Comparison of ENCODE assay signal across 17 mouse cellular contexts in the genomic region with DNA sequence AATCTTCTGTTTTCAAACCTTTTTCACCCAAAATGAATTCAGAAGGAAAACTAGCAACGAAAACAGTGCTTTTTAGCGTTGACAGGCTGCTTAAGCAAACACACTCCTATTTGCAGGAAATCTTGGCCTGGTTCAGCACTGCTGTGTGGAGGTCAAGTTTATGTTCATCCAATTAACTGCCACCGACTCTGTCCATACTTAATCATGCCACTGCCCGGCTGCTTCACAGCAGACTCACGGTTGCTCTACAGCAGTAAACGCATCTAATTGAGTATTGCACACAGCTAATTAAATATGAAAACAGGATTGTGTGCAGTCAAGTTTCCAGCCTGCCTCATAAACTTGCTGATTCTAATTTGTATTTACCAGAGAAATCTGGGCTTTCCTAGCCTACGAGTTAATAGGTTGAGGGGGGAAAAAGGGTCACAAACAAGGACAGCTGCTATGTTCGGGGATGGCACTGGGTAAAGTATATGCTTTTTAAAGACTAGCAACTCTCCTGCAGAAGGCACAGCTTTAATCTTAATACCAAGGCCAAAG.
DNase-seq lines count a peak whose midpoint lies in the region; ATAC-seq and TF ChIP-seq lines count a peak whose summit lies in the region.
"Had no signal": no experiment of that assay in that cellular context is flagged by ENCODE, and none has a peak within 500 bp of the region (broad histone marks: within the 10 kb centered on the region; RNA-seq: fewer than 3 reads in every experiment).

No protein-coding gene starts in this region.

- peak overlapping the region; percentile 21; the same call in 1 of the 2 replicates for H3K4me2 ChIP-seq in hindbrain, embryonic 12.5 days (replicated peaks)
- no peak overlapping the region for H3K4me2 ChIP-seq in hindbrain, embryonic 11.5 days (replicated peaks; ENCODE audit: low read depth, low read length)
- peak overlapping the region; percentile 31; the same call in 1 of the 2 replicates for H3K4me2 ChIP-seq in midbrain, embryonic 15.5 days
- H3K4me2 ChIP-seq in forebrain, embryonic 11.5 days (ENCODE audit: low read depth, low read length, severe bottlenecking) = no peak overlapping the region
- H3K4me2 ChIP-seq: heart, embryonic 12.5 days; liver, embryonic 11.5 days; lung, embryonic 15.5 days; stomach, embryonic 15.5 days had no signal

- 0 out of 2 replicates have a peak, but pooled peaks cover 3% of the 10 kb centered on the region for H3K36me3 ChIP-seq in hindbrain, embryonic 12.5 days
- H3K36me3 ChIP-seq in hindbrain, embryonic 11.5 days (ENCODE audit: control insufficient read depth, insufficient read depth, low read length) = no peaks in the 10 kb centered on the region
- no peaks in the 10 kb centered on the region for H3K36me3 ChIP-seq in midbrain, embryonic 15.5 days (replicated peaks)
- H3K36me3 ChIP-seq in forebrain, embryonic 11.5 days (ENCODE audit: control insufficient read depth, insufficient read depth, low read length) = no peaks in the 10 kb centered on the region
- H3K36me3 ChIP-seq: heart, embryonic 12.5 days; lung, embryonic 15.5 days; stomach, embryonic 15.5 days had no signal

- intact Hi-C loops in heart, postnatal 36 days (cut with DNase I) = no loop called here

- no peak overlapping the region for H3K9ac ChIP-seq in hindbrain, embryonic 12.5 days
- no peak overlapping the region for H3K9ac ChIP-seq in hindbrain, embryonic 11.5 days (ENCODE audit: low read depth, low read length)
- H3K9ac ChIP-seq in midbrain, embryonic 15.5 days = no peak overlapping the region
- H3K9ac ChIP-seq in forebrain, embryonic 11.5 days (ENCODE audit: low read length) = no peak overlapping the region
- H3K9ac ChIP-seq: heart, embryonic 12.5 days; lung, embryonic 15.5 days; stomach, embryonic 15.5 days had no signal

- ATAC-seq in hindbrain, embryonic 12.5 days (ENCODE audit: low FRiP score) = no peak
- ATAC-seq in hindbrain, embryonic 11.5 days (ENCODE audit: low FRiP score) = no peak
- no peak for ATAC-seq in midbrain, embryonic 15.5 days (replicated peaks)
- ATAC-seq in forebrain, embryonic 11.5 days (replicated peaks; ENCODE audit: low FRiP score) = no peak
- ATAC-seq: intestine, postnatal 0 days had no signal

- no peak overlapping the region for H3K4me3 ChIP-seq in hindbrain, embryonic 12.5 days
- H3K4me3 ChIP-seq in hindbrain, embryonic 11.5 days (ENCODE audit: low read depth, low read length) = no peak overlapping the region
- H3K4me3 ChIP-seq in midbrain, embryonic 15.5 days = no peak overlapping the region
- H3K4me3 ChIP-seq in forebrain, embryonic 11.5 days (ENCODE audit: low read depth, low read length) = no peak overlapping the region
- H3K4me3 ChIP-seq: heart, embryonic 12.5 days; lung, embryonic 15.5 days; stomach, embryonic 15.5 days had no signal

- no peaks in the 10 kb centered on the region for H3K27me3 ChIP-seq in hindbrain, embryonic 12.5 days
- no peaks in the 10 kb centered on the region for H3K27me3 ChIP-seq in hindbrain, embryonic 11.5 days (ENCODE audit: control insufficient read depth, insufficient read depth, low read length)
- H3K27me3 ChIP-seq in midbrain, embryonic 15.5 days (replicated peaks) = no peaks in the 10 kb centered on the region
- H3K27me3 ChIP-seq in forebrain, embryonic 11.5 days (ENCODE audit: control insufficient read depth, insufficient read depth, low read length) = no peaks in the 10 kb centered on the region
- H3K27me3 ChIP-seq: lung, embryonic 15.5 days; stomach, embryonic 15.5 days had no signal

- no peak for DNase-seq in hindbrain, embryonic 11.5 days (ENCODE audit: low spot score)
- peak; percentile 69 for DNase-seq in brain, embryonic 14.5 days (ENCODE audit: low read depth)
- DNase-seq in hindlimb bud, embryonic 11.5 days (ENCODE audit: extremely low spot score, low read depth, low spot score) = peak; percentile 41
- DNase-seq in heart, postnatal 36 days = no peak
- DNase-seq in forebrain, embryonic 11.5 days (ENCODE audit: low spot score) = no peak
- no peak for DNase-seq in urinary bladder, adult 18-20 months (ENCODE audit: low spot score in 2 of 2)
- DNase-seq: adrenal gland, postnatal 10 days; cerebellum, adult 8-10 months; right cerebral cortex, postnatal 14 days; thymus, adult 2 months had no signal

- WGBS in hindbrain, embryonic 12.5 days = 50% methylated on average over 8 of the region's 8 CpGs
- 62% methylated on average over 8 of the region's 8 CpGs for WGBS in hindbrain, embryonic 11.5 days
- 41% methylated on average over 8 of the region's 8 CpGs for WGBS in midbrain, embryonic 15.5 days
- 48% methylated on average over 8 of the region's 8 CpGs for WGBS in forebrain, embryonic 11.5 days

- no peaks in the 10 kb centered on the region; the same call in 1 of the 2 replicates for H3K9me3 ChIP-seq in hindbrain, embryonic 12.5 days (replicated peaks)
- H3K9me3 ChIP-seq in hindbrain, embryonic 11.5 days (ENCODE audit: control insufficient read depth, low read length) = no peaks in the 10 kb centered on the region
- H3K9me3 ChIP-seq in midbrain, embryonic 15.5 days = no peaks in the 10 kb centered on the region
- no peaks in the 10 kb centered on the region for H3K9me3 ChIP-seq in forebrain, embryonic 11.5 days (ENCODE audit: control insufficient read depth, low read length)
- H3K9me3 ChIP-seq: heart, embryonic 12.5 days; lung, embryonic 15.5 days; stomach, embryonic 15.5 days had no signal

- TF ChIP-seq POLR2A in brain, embryonic 14.5 days (IDR thresholded peaks at IDR 0.05; ENCODE audit: borderline replicate concordance, extremely low read depth, insufficient read depth, insufficient read length, poor library complexity, severe bottlenecking) = no peak

- peaks cover 26% of the 10 kb centered on the region for H3K4me1 ChIP-seq in hindbrain, embryonic 12.5 days
- peaks cover 4% of the 10 kb centered on the region; the same call in 1 of the 2 replicates for H3K4me1 ChIP-seq in hindbrain, embryonic 11.5 days (replicated peaks; ENCODE audit: control insufficient read depth, insufficient read depth, low read length)
- peaks cover 32% of the 10 kb centered on the region for H3K4me1 ChIP-seq in midbrain, embryonic 15.5 days
- H3K4me1 ChIP-seq in forebrain, embryonic 11.5 days (replicated peaks; ENCODE audit: control insufficient read depth, insufficient read depth, low read length) = peaks cover 2% of the 10 kb centered on the region

- 0 out of 2 replicates have a peak overlapping the region, but pooled peaks have one; percentile 17 for H3K27ac ChIP-seq in hindbrain, embryonic 12.5 days
- H3K27ac ChIP-seq in hindbrain, embryonic 11.5 days (ENCODE audit: low read depth, low read length) = no peak overlapping the region
- H3K27ac ChIP-seq in midbrain, embryonic 15.5 days = no peak overlapping the region
- no peak overlapping the region for H3K27ac ChIP-seq in forebrain, embryonic 11.5 days (ENCODE audit: low read depth, low read length)
- H3K27ac ChIP-seq: lung, embryonic 15.5 days; stomach, embryonic 15.5 days had no signal

- no peak for TF ChIP-seq CTCF in brain, embryonic 14.5 days (IDR thresholded peaks at IDR 0.05; ENCODE audit: borderline replicate concordance, extremely low read depth, insufficient read depth, insufficient read length)

Comparison
In these comparisons a context has a peak if more than half of its experiments do, and no peak if none do; other contexts are left out.
1. H3K4me2 ChIP-seq: peak in hindbrain, embryonic 12.5 days (single experiment) and midbrain, embryonic 15.5 days (single experiment); none in hindbrain, embryonic 11.5 days (single experiment) and forebrain, embryonic 11.5 days (single experiment).
2. DNase-seq: peak in brain, embryonic 14.5 days (single experiment) and hindlimb bud, embryonic 11.5 days (single experiment); none in hindbrain, embryonic 11.5 days (single experiment), heart, postnatal 36 days (0 of 2), forebrain, embryonic 11.5 days (single experiment) and urinary bladder, adult 18-20 months (0 of 2).